Mouse (Mus musculus): ENCODE data around the gene Ptprf. TPM values are rescaled to one million over a fixed set of nuclear protein-coding genes. Genes with fewer than 3 reads are reported as not detected.

Gene Ptprf
- 52.4 and 66.7 TPM in 2 replicates for polyA plus RNA-seq (2014; fragmentation: Nextera tagmentation; extraction: Ambion mirVana)

DNA sequence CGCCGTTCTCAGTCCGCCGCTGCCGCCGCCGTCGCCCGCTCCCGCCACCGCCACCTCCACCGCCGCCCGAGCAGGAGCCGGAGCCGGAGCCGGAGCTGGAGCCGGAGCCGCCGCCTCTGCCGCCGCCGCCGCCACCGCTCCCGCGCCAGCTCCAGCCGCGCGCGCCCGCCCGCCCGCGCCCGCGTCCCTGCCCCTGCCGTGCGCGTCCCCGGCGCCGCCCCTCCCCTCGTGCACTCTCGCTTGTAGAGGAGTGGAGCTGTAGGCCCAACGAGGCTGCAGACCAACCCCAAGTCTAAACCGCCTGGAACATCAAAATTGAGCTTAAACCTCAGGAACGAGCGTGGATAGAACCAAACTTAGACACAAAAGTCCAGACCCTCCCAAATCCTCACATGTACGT, at the start of gene Ptprf:
Gene Ptprf, minus strand, starts transcription at position 175 of the 400 bp plus-strand sequence.
- no peaks in the 10 kb centered on the region; the same call in 1 of the 2 replicates for H3K36me3 ChIP-seq (ENCODE audit: control insufficient read depth, insufficient read depth, low read length)
- H3K4me2 ChIP-seq (ENCODE audit: low read depth, low read length) = peak within 1 kb of the TSS; percentile 78
- WGBS = 2% methylated on average over 20 of the region's 50 CpGs
- no peaks in the 10 kb centered on the region for H3K27me3 ChIP-seq (ENCODE audit: control insufficient read depth, insufficient read depth, low read length)
- H3K4me3 ChIP-seq (ENCODE audit: low read depth, low read length) = peak within 1 kb of the TSS; percentile 79
- peak; percentile 68 for ATAC-seq (ENCODE audit: low read depth)
- H3K27ac ChIP-seq (ENCODE audit: low read depth, low read length) = peak within 1 kb of the TSS; percentile 78
- peak within 1 kb of the TSS; percentile 96 for H3K9ac ChIP-seq (replicated peaks; ENCODE audit: low read depth, low read length)
- peaks cover 13% of the 10 kb centered on the region for H3K4me1 ChIP-seq (ENCODE audit: control insufficient read depth, insufficient read depth, low read length)
- H3K9me3 ChIP-seq (ENCODE audit: control insufficient read depth, low read length) = no peaks in the 10 kb centered on the region

DNA sequence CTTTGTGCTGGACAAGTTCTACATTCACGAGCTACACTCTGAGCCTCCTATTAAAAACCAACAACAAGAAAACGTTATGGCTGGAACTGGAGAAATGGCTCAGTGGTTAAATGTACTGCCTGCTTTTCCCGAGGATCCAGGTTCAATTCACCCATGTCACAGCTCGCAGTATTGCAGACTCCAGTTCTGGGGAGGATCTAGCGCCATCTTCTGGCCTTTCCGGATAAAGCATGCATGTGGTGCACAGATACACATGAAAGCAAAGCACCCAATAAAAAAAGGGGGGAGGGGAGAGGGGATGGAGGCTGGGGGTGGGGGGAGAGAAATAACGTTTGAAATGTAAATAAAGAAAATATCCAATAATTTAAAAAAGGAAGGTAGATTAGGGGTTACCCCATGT, 45.5 kb upstream of the Ptprf start:
- 16% methylated on average over 7 of the region's 7 CpGs for WGBS
- Histone ChIP-seq H3K4me3 (ENCODE audit: low read depth, low read length) (no peak overlapping the region), H3K9ac (replicated peaks; ENCODE audit: low read depth, low read length) (no peak overlapping the region), H3K36me3 (ENCODE audit: control insufficient read depth, insufficient read depth, low read length) (no peaks in the 10 kb centered on the region), H3K27ac (ENCODE audit: low read depth, low read length) (no peak overlapping the region), H3K27me3 (ENCODE audit: control insufficient read depth, insufficient read depth, low read length) (no peaks in the 10 kb centered on the region), H3K4me1 (ENCODE audit: control insufficient read depth, insufficient read depth, low read length) (no peaks in the 10 kb centered on the region), H3K4me2 (ENCODE audit: low read depth, low read length) (no peak overlapping the region), H3K9me3 (ENCODE audit: control insufficient read depth, low read length) (no peaks in the 10 kb centered on the region)
- no peak for ATAC-seq (ENCODE audit: low read depth)

DNA sequence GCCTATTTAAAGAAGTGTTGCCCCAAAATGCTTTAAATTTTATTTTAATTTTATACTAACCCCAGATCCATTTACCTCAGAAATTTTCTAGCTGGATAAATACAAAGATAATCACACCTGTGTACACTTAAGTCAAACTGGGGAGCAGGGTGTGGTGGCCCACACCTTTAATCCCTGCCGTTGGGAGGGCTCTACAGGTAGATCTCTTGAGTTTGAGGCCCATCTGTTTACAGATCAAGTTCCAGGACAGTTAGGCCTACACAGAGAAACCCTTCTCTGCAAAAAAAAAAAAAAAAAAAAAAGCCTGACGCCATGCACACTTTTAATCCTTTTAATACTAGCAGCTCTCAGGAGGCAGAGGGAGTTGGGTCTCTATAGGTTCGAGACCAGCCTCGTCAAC, 44.8 kb upstream of the Ptprf start:
- 90% methylated on average over 4 of the region's 4 CpGs for WGBS
- Histone ChIP-seq H3K9ac (replicated peaks; ENCODE audit: low read depth, low read length) (no peak overlapping the region), H3K9me3 (ENCODE audit: control insufficient read depth, low read length) (no peaks in the 10 kb centered on the region), H3K27me3 (ENCODE audit: control insufficient read depth, insufficient read depth, low read length) (no peaks in the 10 kb centered on the region), H3K4me2 (ENCODE audit: low read depth, low read length) (no peak overlapping the region), H3K4me1 (ENCODE audit: control insufficient read depth, insufficient read depth, low read length) (no peaks in the 10 kb centered on the region), H3K4me3 (ENCODE audit: low read depth, low read length) (no peak overlapping the region), H3K27ac (ENCODE audit: low read depth, low read length) (no peak overlapping the region), H3K36me3 (ENCODE audit: control insufficient read depth, insufficient read depth, low read length) (no peaks in the 10 kb centered on the region)
- ATAC-seq (ENCODE audit: low read depth) = no peak

GRCm38 (mm10) chr4:118331777-118332176, 40.6 kb upstream of the Ptprf start:
- no peak overlapping the region for H3K27ac ChIP-seq (ENCODE audit: low read depth, low read length)
- no peak for ATAC-seq (ENCODE audit: low read depth)
- H3K27me3 ChIP-seq (ENCODE audit: control insufficient read depth, insufficient read depth, low read length) = no peaks in the 10 kb centered on the region
- H3K4me3 ChIP-seq (ENCODE audit: low read depth, low read length) = no peak overlapping the region
- H3K4me1 ChIP-seq (ENCODE audit: control insufficient read depth, insufficient read depth, low read length) = no peaks in the 10 kb centered on the region
- H3K9ac ChIP-seq (replicated peaks; ENCODE audit: low read depth, low read length) = no peak overlapping the region
- no peaks in the 10 kb centered on the region for H3K9me3 ChIP-seq (ENCODE audit: control insufficient read depth, low read length)
- H3K4me2 ChIP-seq (ENCODE audit: low read depth, low read length) = no peak overlapping the region
- no peaks in the 10 kb centered on the region for H3K36me3 ChIP-seq (ENCODE audit: control insufficient read depth, insufficient read depth, low read length)
- WGBS = 67% methylated on average over 4 of the region's 4 CpGs

DNA sequence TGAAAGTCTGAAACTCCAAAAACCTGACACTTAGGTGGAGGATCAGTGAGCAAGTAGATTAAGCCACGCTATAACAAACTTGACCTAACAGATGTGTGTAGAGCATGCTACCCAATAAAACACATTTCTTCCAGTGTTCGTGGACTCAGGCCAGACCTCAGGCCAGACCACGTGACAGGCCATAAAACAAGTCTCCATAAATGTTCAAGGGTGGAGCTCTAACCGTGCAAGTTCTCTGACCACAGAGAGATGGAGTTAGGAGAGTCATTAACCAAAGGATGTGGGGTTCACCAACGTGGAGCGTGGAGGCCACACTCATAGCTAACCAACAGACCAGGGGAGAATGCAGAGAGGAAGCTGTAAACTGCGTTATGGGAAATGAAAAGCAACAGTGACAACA, 35.3 kb upstream of the Ptprf start:
- H3K9me3 ChIP-seq (ENCODE audit: control insufficient read depth, low read length) = no peaks in the 10 kb centered on the region

DNA sequence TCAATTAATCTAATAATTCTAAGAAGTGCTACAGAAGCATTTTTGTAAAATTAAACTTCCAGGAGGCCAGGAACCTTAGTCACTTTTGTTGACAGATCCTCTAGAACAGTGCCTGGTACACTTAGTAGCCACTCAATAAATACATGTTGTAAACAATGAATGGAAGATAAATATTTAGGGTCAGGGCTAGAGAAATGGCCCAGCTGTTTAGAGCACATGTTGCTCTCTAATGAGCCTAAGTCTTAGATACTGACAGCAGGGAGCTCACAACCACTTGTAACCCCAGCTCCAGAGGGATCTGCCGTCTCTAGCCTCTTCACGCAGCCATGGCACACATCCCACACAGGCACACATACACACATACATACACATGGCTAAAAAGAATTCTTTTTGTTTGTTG, 29.4 kb upstream of the Ptprf start:
- ATAC-seq (ENCODE audit: low read depth) = no peak
- Histone ChIP-seq H3K9ac (replicated peaks; ENCODE audit: low read depth, low read length) (no peak overlapping the region), H3K4me1 (ENCODE audit: control insufficient read depth, insufficient read depth, low read length) (0 out of 2 replicates have a peak, but pooled peaks cover 3% of the 10 kb centered on the region), H3K4me2 (ENCODE audit: low read depth, low read length) (no peak overlapping the region), H3K36me3 (ENCODE audit: control insufficient read depth, insufficient read depth, low read length) (no peaks in the 10 kb centered on the region), H3K27ac (ENCODE audit: low read depth, low read length) (no peak overlapping the region), H3K4me3 (ENCODE audit: low read depth, low read length) (no peak overlapping the region), H3K9me3 (ENCODE audit: control insufficient read depth, low read length) (no peaks in the 10 kb centered on the region), H3K27me3 (ENCODE audit: control insufficient read depth, insufficient read depth, low read length) (no peaks in the 10 kb centered on the region)
- 76% methylated on average over 2 of the region's 2 CpGs for WGBS

More for the DNA sequence above, 35.3 kb upstream of the Ptprf start:
- Histone ChIP-seq H3K27me3 (ENCODE audit: control insufficient read depth, insufficient read depth, low read length) (no peaks in the 10 kb centered on the region), H3K4me2 (ENCODE audit: low read depth, low read length) (no peak overlapping the region), H3K4me1 (ENCODE audit: control insufficient read depth, insufficient read depth, low read length) (no peaks in the 10 kb centered on the region), H3K36me3 (ENCODE audit: control insufficient read depth, insufficient read depth, low read length) (no peaks in the 10 kb centered on the region), H3K9ac (replicated peaks; ENCODE audit: low read depth, low read length) (no peak overlapping the region), H3K4me3 (ENCODE audit: low read depth, low read length) (no peak overlapping the region), H3K27ac (ENCODE audit: low read depth, low read length) (no peak overlapping the region)
- 58% methylated on average over 7 of the region's 7 CpGs for WGBS
- ATAC-seq (ENCODE audit: low read depth) = no peak

GRCm38 (mm10) chr4:118319706-118320344, 28.6 kb upstream of the Ptprf start:
- 0 out of 2 replicates have a peak, but pooled peaks cover 3% of the 10 kb centered on the region for H3K4me1 ChIP-seq (ENCODE audit: control insufficient read depth, insufficient read depth, low read length)

GRCm38 (mm10) chr4:118316662-118317061, 25.5 kb upstream of the Ptprf start:
- 84% methylated on average over 4 of the region's 4 CpGs for WGBS
- Histone ChIP-seq H3K4me1 (ENCODE audit: control insufficient read depth, insufficient read depth, low read length) (0 out of 2 replicates have a peak, but pooled peaks cover 3% of the 10 kb centered on the region), H3K27me3 (ENCODE audit: control insufficient read depth, insufficient read depth, low read length) (no peaks in the 10 kb centered on the region), H3K4me2 (ENCODE audit: low read depth, low read length) (no peak overlapping the region), H3K4me3 (ENCODE audit: low read depth, low read length) (no peak overlapping the region), H3K9me3 (ENCODE audit: control insufficient read depth, low read length) (no peaks in the 10 kb centered on the region), H3K27ac (ENCODE audit: low read depth, low read length) (no peak overlapping the region), H3K36me3 (ENCODE audit: control insufficient read depth, insufficient read depth, low read length) (no peaks in the 10 kb centered on the region), H3K9ac (replicated peaks; ENCODE audit: low read depth, low read length) (no peak overlapping the region)
- no peak for ATAC-seq (ENCODE audit: low read depth)

More at GRCm38 (mm10) chr4:118319706-118320344, 28.6 kb upstream of the Ptprf start:
- no peak overlapping the region for H3K27ac ChIP-seq (ENCODE audit: low read depth, low read length)
- no peaks in the 10 kb centered on the region for H3K36me3 ChIP-seq (ENCODE audit: control insufficient read depth, insufficient read depth, low read length)
- no peak overlapping the region for H3K9ac ChIP-seq (replicated peaks; ENCODE audit: low read depth, low read length)
- H3K4me3 ChIP-seq (ENCODE audit: low read depth, low read length) = no peak overlapping the region
- no peaks in the 10 kb centered on the region for H3K9me3 ChIP-seq (ENCODE audit: control insufficient read depth, low read length)
- no peak for ATAC-seq (ENCODE audit: low read depth)
- 31% methylated on average over 8 of the region's 8 CpGs for WGBS
- no peak overlapping the region; the same call in 1 of the 2 replicates for H3K4me2 ChIP-seq (ENCODE audit: low read depth, low read length)
- no peaks in the 10 kb centered on the region for H3K27me3 ChIP-seq (ENCODE audit: control insufficient read depth, insufficient read depth, low read length)

- Histone ChIP-seq H3K4me3 (ENCODE audit: low read depth, low read length) (no peak overlapping the region), H3K27ac (ENCODE audit: low read depth, low read length) (no peak overlapping the region), H3K4me1 (ENCODE audit: control insufficient read depth, insufficient read depth, low read length) (0 out of 2 replicates have a peak, but pooled peaks cover 3% of the 10 kb centered on the region), H3K27me3 (ENCODE audit: control insufficient read depth, insufficient read depth, low read length) (no peaks in the 10 kb centered on the region), H3K4me2 (ENCODE audit: low read depth, low read length) (no peak overlapping the region), H3K9ac (replicated peaks; ENCODE audit: low read depth, low read length) (no peak overlapping the region), H3K9me3 (ENCODE audit: control insufficient read depth, low read length) (no peaks in the 10 kb centered on the region), H3K36me3 (ENCODE audit: control insufficient read depth, insufficient read depth, low read length) (no peaks in the 10 kb centered on the region)
- no peak for ATAC-seq (ENCODE audit: low read depth)
- WGBS = 66% methylated on average over 8 of the region's 8 CpGs
These were observed 24.1 kb upstream of the Ptprf start for GRCm38 (mm10) chr4:118315286-118315685.
